Mouse (Mus musculus): ENCODE measurements around the gene Dync1i2. TPM values are rescaled to one million over a fixed set of nuclear protein-coding genes. Genes with fewer than 3 reads are reported as not detected.

Gene Dync1i2
- 13.6 and 27.9 TPM in 2 replicates for polyA plus RNA-seq (2012; rRNA removed)

GRCm38 (mm10) chr2:71211591-71212359 lies at the start of gene Dync1i2:
Dync1i2 (plus strand) TSS chr2:71211706.
- under 1% methylated on average over 57 of the region's 57 CpGs for WGBS
- TF ChIP-seq CTCF (IDR thresholded peaks at IDR 0.05; ENCODE audit: insufficient read depth, low read length) (no peak), POLR2A (IDR thresholded peaks at IDR 0.05; ENCODE audit: borderline replicate concordance, extremely low read depth, low read depth, low read length) (peak; percentile 54; the same call in 1 of the 2 replicates)
- peak; percentile 91 for DNase-seq
- Histone ChIP-seq H3K4me1 (ENCODE audit: control insufficient read depth, insufficient read depth, low read length) (peaks cover 3% of the 10 kb centered on the region), H3K4me3 (replicated peaks; ENCODE audit: extremely low read depth, low read depth, low read length) (peak within 1 kb of the TSS; percentile 80)

- TF ChIP-seq CTCF (IDR thresholded peaks at IDR 0.05; ENCODE audit: insufficient read depth, low read length) (no peak), POLR2A (IDR thresholded peaks at IDR 0.05; ENCODE audit: borderline replicate concordance, extremely low read depth, low read depth, low read length) (no peak)
- Histone ChIP-seq H3K4me1 (ENCODE audit: control insufficient read depth, insufficient read depth, low read length) (no peaks in the 10 kb centered on the region), H3K4me3 (replicated peaks; ENCODE audit: extremely low read depth, low read depth, low read length) (no peak overlapping the region)
- no peak for DNase-seq
- WGBS = 76% methylated on average over 25 of the region's 25 CpGs
Observed at GRCm38 (mm10) chr2:71162831-71163621, 48.5 kb upstream of the Dync1i2 start.

GRCm38 (mm10) chr2:71167211-71167610 lies 44.3 kb upstream of the Dync1i2 start:
- no peak for DNase-seq
- 65% methylated on average over 4 of the region's 4 CpGs for WGBS
- no peak overlapping the region for H3K4me3 ChIP-seq (replicated peaks; ENCODE audit: extremely low read depth, low read depth, low read length)
- no peaks in the 10 kb centered on the region for H3K4me1 ChIP-seq (ENCODE audit: control insufficient read depth, insufficient read depth, low read length)
- no peak for TF ChIP-seq POLR2A (IDR thresholded peaks at IDR 0.05; ENCODE audit: borderline replicate concordance, extremely low read depth, low read depth, low read length)
- TF ChIP-seq CTCF (IDR thresholded peaks at IDR 0.05; ENCODE audit: insufficient read depth, low read length) = no peak

DNA sequence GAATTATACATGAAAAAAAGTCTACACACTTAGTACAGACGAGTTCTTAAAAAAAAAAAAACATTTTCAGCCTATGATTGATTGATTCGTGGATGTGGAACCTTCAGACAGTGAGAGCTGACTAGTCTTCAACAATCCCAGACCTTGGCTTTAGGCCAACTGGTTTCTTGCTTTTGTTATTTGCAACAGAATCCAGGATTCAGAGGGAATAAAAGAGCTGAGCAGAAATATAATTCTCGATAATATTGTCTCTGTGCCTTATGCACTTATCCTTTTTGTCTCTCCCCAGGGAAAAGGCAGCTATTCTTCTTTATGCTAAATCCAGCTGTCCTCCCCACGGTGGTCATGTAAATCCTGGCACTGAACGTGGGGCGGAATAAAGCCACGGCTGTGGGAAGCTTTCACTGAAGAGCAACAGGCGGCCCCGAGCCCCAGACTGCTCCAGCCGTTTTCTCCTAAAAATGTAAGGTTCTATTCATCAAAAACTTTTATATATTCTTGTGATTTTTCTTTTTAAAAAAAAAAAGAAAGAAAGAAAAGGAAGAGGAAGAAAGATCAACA lies 43.0 kb upstream of the Dync1i2 start:
- TF ChIP-seq POLR2A (IDR thresholded peaks at IDR 0.05; ENCODE audit: borderline replicate concordance, extremely low read depth, low read depth, low read length) (no peak), CTCF (IDR thresholded peaks at IDR 0.05; ENCODE audit: insufficient read depth, low read length) (no peak)
- no peak for DNase-seq
- H3K4me1 ChIP-seq (ENCODE audit: control insufficient read depth, insufficient read depth, low read length) = no peaks in the 10 kb centered on the region
- WGBS = 51% methylated on average over 10 of the region's 10 CpGs
- H3K4me3 ChIP-seq (replicated peaks; ENCODE audit: extremely low read depth, low read depth, low read length) = no peak overlapping the region

DNA sequence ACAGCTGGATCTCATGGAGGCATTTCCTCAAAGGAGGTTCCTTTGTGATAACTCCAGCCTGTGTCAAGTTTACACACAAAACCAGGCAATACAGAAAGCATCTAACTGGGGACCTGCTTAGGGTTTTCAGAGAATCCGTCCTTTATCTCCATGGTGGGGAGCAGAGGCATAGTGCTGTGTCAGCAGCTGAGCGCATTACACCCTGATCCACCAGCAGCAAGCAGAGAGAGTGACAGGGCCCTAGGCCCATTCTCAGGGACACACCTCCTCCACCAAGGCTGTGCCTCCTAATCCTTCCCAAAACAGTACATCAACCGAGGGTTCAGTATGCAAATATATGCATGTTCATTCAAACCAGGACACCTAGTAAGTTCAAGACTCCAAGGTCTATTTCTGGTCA lies 38.5 kb upstream of the Dync1i2 start:
- Histone ChIP-seq H3K4me1 (ENCODE audit: control insufficient read depth, insufficient read depth, low read length) (no peaks in the 10 kb centered on the region), H3K4me3 (replicated peaks; ENCODE audit: extremely low read depth, low read depth, low read length) (no peak overlapping the region)
- 72% methylated on average over 3 of the region's 3 CpGs for WGBS
- DNase-seq = no peak
- TF ChIP-seq CTCF (IDR thresholded peaks at IDR 0.05; ENCODE audit: insufficient read depth, low read length) (no peak), POLR2A (IDR thresholded peaks at IDR 0.05; ENCODE audit: borderline replicate concordance, extremely low read depth, low read depth, low read length) (no peak)

DNA sequence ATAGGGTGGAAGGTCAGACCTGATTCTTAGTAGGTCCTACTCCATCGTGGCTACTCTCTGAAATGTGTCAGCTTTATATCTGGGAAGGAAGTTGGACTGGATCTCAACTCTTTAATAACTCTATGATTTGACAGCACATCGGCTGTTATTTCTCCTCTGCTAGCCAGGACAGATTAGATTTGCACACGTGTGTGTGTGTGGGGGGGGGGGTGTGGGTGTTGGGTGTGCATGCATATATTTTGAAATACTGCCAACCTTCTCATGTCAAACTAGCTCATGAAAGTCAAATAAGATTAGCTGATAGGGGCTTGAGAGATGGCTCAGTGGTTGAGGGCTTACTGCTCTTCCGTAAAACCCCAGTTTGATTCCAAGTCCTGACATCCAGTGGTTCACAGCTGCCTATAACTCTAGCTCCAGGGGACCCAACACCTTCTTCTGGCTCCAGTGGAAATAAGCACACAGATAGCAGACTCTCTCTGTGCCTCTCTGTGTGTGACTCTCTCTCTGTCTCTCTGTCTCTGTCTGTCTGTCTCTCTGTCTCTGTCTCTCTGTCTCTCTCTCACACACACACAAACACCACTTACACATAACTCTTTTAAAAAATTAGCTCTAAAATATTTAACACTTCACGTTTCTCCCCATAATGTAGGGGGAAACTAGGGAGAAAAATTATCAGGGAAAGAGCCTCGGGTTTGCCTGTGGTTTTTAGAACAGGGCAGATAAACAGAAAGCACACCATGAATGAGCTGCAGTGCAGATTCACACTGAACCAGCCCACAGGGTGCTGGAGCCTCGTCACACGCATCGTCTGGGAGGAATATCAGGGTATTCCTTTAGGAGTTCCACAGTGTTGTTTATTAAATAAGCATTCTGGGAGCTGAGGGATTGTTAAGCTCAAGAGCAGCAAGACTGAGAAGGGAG lies 34.9 kb upstream of the Dync1i2 start:
- no peak for DNase-seq
- Histone ChIP-seq H3K4me1 (ENCODE audit: control insufficient read depth, insufficient read depth, low read length) (no peaks in the 10 kb centered on the region), H3K4me3 (replicated peaks; ENCODE audit: extremely low read depth, low read depth, low read length) (no peak overlapping the region)
- 52% methylated on average over 9 of the region's 9 CpGs for WGBS
- TF ChIP-seq CTCF (IDR thresholded peaks at IDR 0.05; ENCODE audit: insufficient read depth, low read length) (no peak), POLR2A (IDR thresholded peaks at IDR 0.05; ENCODE audit: borderline replicate concordance, extremely low read depth, low read depth, low read length) (no peak)

DNA sequence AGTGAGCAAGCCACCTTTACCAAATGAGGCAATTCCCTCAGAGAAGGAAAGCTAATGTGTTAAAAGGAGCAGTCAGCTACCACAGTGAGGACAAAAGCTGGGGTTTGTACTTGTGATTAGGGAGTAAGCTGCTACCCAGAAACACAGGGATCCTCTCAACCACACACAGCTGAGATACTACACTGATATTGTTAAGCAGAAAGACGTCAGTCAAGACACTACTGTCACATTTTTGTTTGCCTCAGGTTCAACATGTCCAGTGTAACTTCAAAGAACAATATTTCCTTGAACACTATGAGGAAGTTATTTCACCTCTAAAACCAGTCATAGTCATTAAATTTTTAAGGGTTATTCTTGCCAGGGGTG lies 34.3 kb upstream of the Dync1i2 start:
- Histone ChIP-seq H3K4me1 (ENCODE audit: control insufficient read depth, insufficient read depth, low read length) (no peaks in the 10 kb centered on the region), H3K4me3 (replicated peaks; ENCODE audit: extremely low read depth, low read depth, low read length) (no peak overlapping the region)
- WGBS = 68% methylated on average over 1 of the region's 1 CpGs
- DNase-seq = no peak
- TF ChIP-seq CTCF (IDR thresholded peaks at IDR 0.05; ENCODE audit: insufficient read depth, low read length) = no peak
- no peak for TF ChIP-seq POLR2A (IDR thresholded peaks at IDR 0.05; ENCODE audit: borderline replicate concordance, extremely low read depth, low read depth, low read length)

- 100% methylated on average over 1 of the region's 1 CpGs for WGBS
- DNase-seq = no peak
- Histone ChIP-seq H3K4me1 (ENCODE audit: control insufficient read depth, insufficient read depth, low read length) (no peaks in the 10 kb centered on the region), H3K4me3 (replicated peaks; ENCODE audit: extremely low read depth, low read depth, low read length) (no peak overlapping the region)
- no peak for TF ChIP-seq POLR2A (IDR thresholded peaks at IDR 0.05; ENCODE audit: borderline replicate concordance, extremely low read depth, low read depth, low read length)
- TF ChIP-seq CTCF (IDR thresholded peaks at IDR 0.05; ENCODE audit: insufficient read depth, low read length) = no peak
Observed at GRCm38 (mm10) chr2:71177760-71178159, 33.7 kb upstream of the Dync1i2 start.

DNA sequence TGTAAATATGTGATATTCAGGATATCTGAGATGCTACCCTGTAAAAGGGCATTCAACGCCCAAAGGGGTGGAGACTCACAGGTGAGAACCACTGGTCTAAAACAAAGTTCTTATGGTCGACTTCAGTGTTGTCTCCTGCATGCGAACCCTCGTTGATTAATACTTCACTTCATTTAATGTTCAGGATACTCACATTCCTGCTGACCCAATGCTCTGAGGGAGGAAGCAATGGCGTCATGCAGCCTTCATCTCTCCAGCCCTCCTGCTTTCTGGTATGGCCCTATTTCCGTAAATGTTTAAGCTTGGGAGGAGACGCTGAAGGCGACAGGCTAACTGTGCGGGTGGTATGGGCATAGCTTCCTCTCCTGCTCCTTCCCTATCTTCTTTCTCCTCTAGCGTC lies 31.8 kb upstream of the Dync1i2 start:
- Histone ChIP-seq H3K4me3 (replicated peaks; ENCODE audit: extremely low read depth, low read depth, low read length) (no peak overlapping the region), H3K4me1 (ENCODE audit: control insufficient read depth, insufficient read depth, low read length) (no peaks in the 10 kb centered on the region)
- no peak for TF ChIP-seq POLR2A (IDR thresholded peaks at IDR 0.05; ENCODE audit: borderline replicate concordance, extremely low read depth, low read depth, low read length)
- TF ChIP-seq CTCF (IDR thresholded peaks at IDR 0.05; ENCODE audit: insufficient read depth, low read length) = no peak
- no peak for DNase-seq
- WGBS = 73% methylated on average over 10 of the region's 10 CpGs

Measured in lung, adult 2 months (tissue).